Mouse (Mus musculus) stomach, embryonic 15.5 days (tissue): ENCODE measurements around the gene Acot7. TPM values are rescaled to one million over a fixed set of nuclear protein-coding genes. Genes with fewer than 3 reads are reported as not detected.

ENCODE experiments used
- ATAC-seq: fragments of 200-750 bp; cut with Nextera tagmentation; 2 replicates; pipeline ENCODE4 v1.8.0; 2017; ENCODE audit warnings: low read depth, moderate number of reproducible peaks, moderate TSS enrichment; ENCODE audit not compliant: insufficient read depth, low FRiP score
- H3K27ac ChIP-seq: fragments of 300-500 bp; sonication (generic); 2 replicates; pipeline ENCODE4 v1.5.1; 2015; ENCODE audit warnings: mild to moderate bottlenecking, inconsistent platforms
- H3K27me3 ChIP-seq: fragments of 300-500 bp; sonication (generic); replicated peaks from 2 replicates; pipeline ENCODE4 v1.6.1; 2015; ENCODE audit warnings: inconsistent platforms
- H3K36me3 ChIP-seq: fragments of 300-500 bp; sonication (generic); 2 replicates; pipeline ENCODE4 v1.6.1; 2015; ENCODE audit warnings: inconsistent platforms
- H3K4me1 ChIP-seq: fragments of 300-500 bp; sonication (generic); 2 replicates; pipeline ENCODE4 v1.6.1; 2015; ENCODE audit warnings: inconsistent platforms
- H3K4me2 ChIP-seq: fragments of 300-500 bp; sonication (generic); 2 replicates; pipeline ENCODE4 v1.6.1; 2015; ENCODE audit warnings: mild to moderate bottlenecking, inconsistent platforms
- H3K4me3 ChIP-seq: fragments of 300-500 bp; sonication (generic); replicated peaks from 2 replicates; pipeline ENCODE4 v1.5.1; 2015; ENCODE audit warnings: inconsistent platforms
- H3K9ac ChIP-seq: fragments of 300-500 bp; sonication (generic); 2 replicates; pipeline ENCODE4 v1.6.1; 2015; ENCODE audit warnings: inconsistent platforms
- H3K9me3 ChIP-seq: fragments of 300-500 bp; sonication (generic); 2 replicates; pipeline ENCODE4 v1.6.1; 2016; ENCODE audit warnings: inconsistent platforms
- WGBS: fragments of 180-500 bp; shearing (Covaris S2); methylation state at CpG from one replicate; pipeline ENCODE4 v1.1.7; 2015; 5-methylcytosine and 5-hydroxymethylcytosine counted together
- polyA plus RNA-seq: library from polyadenylated mRNA; unstranded; fragments of >200 nt; fragmentation: Nextera tagmentation; extraction: Ambion mirVana; gene quantifications from 2 replicates; pipeline ENCODE4 v1.2.1, GENCODE M21; 2015

Gene Acot7
- polyA plus RNA-seq, 1 experiment from 2014 or later, result 60.0 TPM

- Histone ChIP-seq H3K27ac (peak overlapping the region; percentile 82), H3K27me3 (peaks cover 17% of the 10 kb centered on the region; the same call in 1 of the 2 replicates), H3K4me3 (no peak overlapping the region), H3K4me2 (peak overlapping the region; percentile 95; the same call in 1 of the 2 replicates), H3K9me3 (no peaks in the 10 kb centered on the region), H3K9ac (no peak overlapping the region), H3K36me3 (no peaks in the 10 kb centered on the region), H3K4me1 (peaks cover 45% of the 10 kb centered on the region)
- WGBS, result 20% methylated on average over 9 of the region's 9 CpGs
- peak; percentile 23; the same call in 1 of the 2 replicates for ATAC-seq
Observed at GRCm38 (mm10) chr4:152272449-152273049, 94.6 kb downstream of the Acot7 start.

GRCm38 (mm10) chr4:152273191-152273590 is 95.3 kb downstream of the Acot7 start:
- Histone ChIP-seq H3K9ac (no peak overlapping the region), H3K4me1 (peaks cover 45% of the 10 kb centered on the region), H3K4me3 (no peak overlapping the region), H3K4me2 (peak overlapping the region; percentile 95), H3K36me3 (no peaks in the 10 kb centered on the region), H3K27me3 (peaks cover 17% of the 10 kb centered on the region; the same call in 1 of the 2 replicates), H3K9me3 (no peaks in the 10 kb centered on the region), H3K27ac (peak overlapping the region; percentile 82)
- ATAC-seq, result no peak
- 34% methylated on average over 3 of the region's 3 CpGs for WGBS

GRCm38 (mm10) chr4:152273621-152274236 is 95.8 kb downstream of the Acot7 start, which contains the start of gene Gpr153:
Gpr153 (plus strand) TSS chr4:152274232.
- Histone ChIP-seq H3K9ac (peak within 1 kb of the TSS; percentile 82), H3K36me3 (no peaks in the 10 kb centered on the region), H3K27ac (peak within 1 kb of the TSS; percentile 82), H3K4me2 (peak within 1 kb of the TSS; percentile 95), H3K4me1 (peaks cover 45% of the 10 kb centered on the region), H3K4me3 (peak within 1 kb of the TSS; percentile 63), H3K27me3 (peaks cover 17% of the 10 kb centered on the region; the same call in 1 of the 2 replicates), H3K9me3 (no peaks in the 10 kb centered on the region)
- 2% methylated on average over 38 of the region's 48 CpGs for WGBS
- peak; percentile 72 for ATAC-seq

- H3K9ac ChIP-seq, result peak overlapping the region; percentile 82
- peaks cover 18% of the 10 kb centered on the region for H3K27me3 ChIP-seq
- H3K27ac ChIP-seq, result peak overlapping the region; percentile 82; the same call in 1 of the 2 replicates
- no peaks in the 10 kb centered on the region for H3K9me3 ChIP-seq
- H3K36me3 ChIP-seq, result no peaks in the 10 kb centered on the region
- WGBS, result 5% methylated on average over 20 of the region's 20 CpGs
- peak overlapping the region; percentile 95 for H3K4me2 ChIP-seq
- ATAC-seq, result no peak
- H3K4me1 ChIP-seq, result peaks cover 45% of the 10 kb centered on the region
- peak overlapping the region; percentile 63 for H3K4me3 ChIP-seq
Observed at GRCm38 (mm10) chr4:152274681-152275131, 96.8 kb downstream of the Acot7 start.

DNA sequence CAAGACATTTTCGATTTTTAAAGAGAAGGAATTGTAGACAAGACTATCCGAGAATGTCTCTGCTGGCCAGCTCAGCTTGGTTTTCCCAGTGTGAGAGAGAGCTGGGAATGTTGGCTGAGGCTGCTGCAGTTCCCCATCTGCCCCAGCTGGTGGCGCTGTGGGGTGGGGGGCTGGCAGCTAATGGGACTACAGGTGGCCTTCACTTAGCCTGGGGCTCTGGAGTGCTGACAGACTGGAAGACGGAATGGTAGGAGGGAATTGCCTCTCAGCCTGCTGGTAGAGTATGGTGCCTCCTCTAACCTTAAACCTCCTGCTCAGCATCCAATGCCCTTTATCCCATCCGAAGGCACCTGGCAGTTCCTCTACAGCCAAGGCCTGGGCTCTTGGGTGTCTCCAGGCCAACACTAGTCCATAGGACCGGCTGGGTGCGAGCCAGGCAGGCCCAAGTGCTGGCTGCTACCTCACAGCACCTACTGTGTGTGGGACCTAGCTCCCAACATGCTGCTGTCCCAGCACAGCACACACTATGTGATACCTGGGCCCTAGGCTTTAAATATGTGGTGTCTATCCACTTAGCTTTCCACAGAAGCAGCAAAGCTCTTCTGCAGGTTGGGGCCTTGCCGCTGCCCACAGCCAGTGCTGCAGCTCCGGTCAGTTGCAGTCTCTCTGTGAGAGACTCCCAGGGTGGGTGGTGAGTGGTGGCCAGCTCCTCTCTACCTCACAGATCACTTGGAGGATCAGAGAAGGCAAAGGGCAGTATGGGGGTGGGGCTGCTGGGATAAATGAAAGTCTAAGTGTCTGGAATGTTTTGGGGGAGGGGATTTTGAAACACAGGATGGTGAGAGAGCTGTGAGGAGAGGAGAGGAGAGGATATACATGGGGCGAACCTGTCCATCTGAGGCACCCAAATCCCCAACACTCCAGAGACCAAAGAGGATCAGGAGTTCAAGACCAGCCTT is 98.7 kb downstream of the Acot7 start:
- Histone ChIP-seq H3K9me3 (no peaks in the 10 kb centered on the region), H3K36me3 (no peaks in the 10 kb centered on the region), H3K27ac (no peak overlapping the region), H3K27me3 (peaks cover 38% of the 10 kb centered on the region), H3K4me2 (no peak overlapping the region), H3K4me1 (peaks cover 36% of the 10 kb centered on the region), H3K4me3 (no peak overlapping the region), H3K9ac (no peak overlapping the region)
- WGBS, result 60% methylated on average over 10 of the region's 10 CpGs
- no peak for ATAC-seq

GRCm38 (mm10) chr4:152277916-152278315 is 100.0 kb downstream of the Acot7 start:
- H3K9ac ChIP-seq, result no peak overlapping the region
- H3K4me1 ChIP-seq, result peaks cover 28% of the 10 kb centered on the region
- H3K4me2 ChIP-seq, result no peak overlapping the region
- no peak overlapping the region for H3K27ac ChIP-seq
- no peaks in the 10 kb centered on the region for H3K36me3 ChIP-seq
- H3K4me3 ChIP-seq, result no peak overlapping the region
- H3K9me3 ChIP-seq, result no peaks in the 10 kb centered on the region
- H3K27me3 ChIP-seq, result peaks cover 51% of the 10 kb centered on the region
- ATAC-seq, result no peak
- WGBS, result 61% methylated on average over 2 of the region's 2 CpGs

DNA sequence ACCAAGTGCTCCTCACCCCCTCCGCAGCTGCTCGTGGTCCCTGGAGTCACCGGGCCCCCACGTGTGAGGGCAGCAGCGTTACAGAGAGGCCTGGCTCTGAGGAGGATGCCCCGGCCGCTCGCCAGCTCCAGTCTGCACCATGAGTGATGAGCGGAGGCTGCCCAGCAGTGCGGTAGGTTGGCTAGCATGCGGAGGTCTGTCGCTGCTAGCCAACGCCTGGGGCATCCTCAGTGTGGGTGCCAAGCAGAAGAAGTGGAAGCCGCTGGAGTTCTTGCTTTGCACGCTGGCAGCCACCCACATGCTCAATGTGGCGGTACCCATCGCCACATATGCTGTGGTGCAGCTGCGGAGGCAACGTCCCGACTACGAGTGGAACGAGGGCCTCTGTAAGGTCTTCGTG is 101.1 kb downstream of the Acot7 start:
- no peak for ATAC-seq
- 84% methylated on average over 23 of the region's 23 CpGs for WGBS

DNA sequence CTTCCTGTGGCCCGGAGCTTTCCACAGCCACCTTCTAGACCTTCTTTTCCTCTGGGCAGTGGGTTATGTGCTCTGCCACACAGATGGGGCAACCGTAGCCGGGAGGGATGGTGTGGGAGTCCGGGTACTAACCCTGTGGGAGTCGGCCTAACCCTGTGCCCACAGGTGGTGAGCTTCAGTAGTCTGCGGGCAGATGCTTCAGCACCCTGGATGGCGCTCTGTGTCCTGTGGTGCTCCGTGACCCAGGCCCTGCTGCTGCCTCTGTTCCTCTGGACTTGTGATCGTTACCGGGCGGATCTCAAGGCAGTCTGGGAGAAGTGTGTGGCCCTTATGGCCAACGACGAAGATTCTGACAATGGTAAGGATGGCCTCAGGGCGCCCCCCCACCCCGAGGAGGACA is 103.7 kb downstream of the Acot7 start:
- H3K27ac ChIP-seq, result no peak overlapping the region
- H3K27me3 ChIP-seq, result peaks cover 67% of the 10 kb centered on the region
- H3K36me3 ChIP-seq, result no peaks in the 10 kb centered on the region
- no peaks in the 10 kb centered on the region for H3K9me3 ChIP-seq
- no peak overlapping the region for H3K4me2 ChIP-seq
- H3K9ac ChIP-seq, result no peak overlapping the region
- H3K4me1 ChIP-seq, result peaks cover 20% of the 10 kb centered on the region
- no peak for ATAC-seq
- no peak overlapping the region for H3K4me3 ChIP-seq
- WGBS, result 52% methylated on average over 15 of the region's 15 CpGs

More for the DNA sequence above, 101.1 kb downstream of the Acot7 start:
- H3K4me2 ChIP-seq, result no peak overlapping the region
- no peak overlapping the region for H3K27ac ChIP-seq
- no peak overlapping the region for H3K4me3 ChIP-seq
- peaks cover 55% of the 10 kb centered on the region for H3K27me3 ChIP-seq
- no peak overlapping the region for H3K9ac ChIP-seq
- peaks cover 25% of the 10 kb centered on the region for H3K4me1 ChIP-seq
- no peaks in the 10 kb centered on the region for H3K36me3 ChIP-seq
- no peaks in the 10 kb centered on the region for H3K9me3 ChIP-seq

DNA sequence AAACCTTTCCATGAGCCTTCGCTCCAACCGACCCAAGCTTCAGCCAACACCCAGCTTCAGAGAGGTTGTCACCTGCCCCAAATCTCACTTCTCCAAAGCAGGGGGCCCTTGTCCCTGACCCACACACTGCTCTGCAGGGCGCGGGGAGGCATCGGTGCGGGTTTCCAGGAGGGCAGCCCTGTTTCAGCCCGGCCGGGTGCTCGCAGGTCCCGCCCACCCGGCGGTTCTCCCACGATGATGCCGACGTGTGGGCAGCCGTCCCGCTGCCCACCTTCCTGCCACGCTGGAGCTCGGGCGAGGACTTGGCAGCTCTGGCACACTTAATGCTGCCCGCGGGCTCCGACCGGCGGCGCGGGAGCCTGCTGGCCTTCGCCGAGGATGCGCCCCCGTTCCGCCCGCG is 104.8 kb downstream of the Acot7 start:
- ATAC-seq, result no peak
- peak overlapping the region; percentile 25 for H3K4me3 ChIP-seq
- peaks cover 78% of the 10 kb centered on the region for H3K27me3 ChIP-seq
- no peaks in the 10 kb centered on the region for H3K9me3 ChIP-seq
- no peak overlapping the region for H3K9ac ChIP-seq
- H3K4me1 ChIP-seq, result peaks cover 20% of the 10 kb centered on the region
- H3K4me2 ChIP-seq, result peak overlapping the region; percentile 59
- no peak overlapping the region for H3K27ac ChIP-seq
- no peaks in the 10 kb centered on the region for H3K36me3 ChIP-seq
- 21% methylated on average over 34 of the region's 34 CpGs for WGBS

- peak overlapping the region; percentile 25 for H3K4me3 ChIP-seq
- peak overlapping the region; percentile 59 for H3K4me2 ChIP-seq
- 6% methylated on average over 68 of the region's 70 CpGs for WGBS
- H3K4me1 ChIP-seq, result peaks cover 20% of the 10 kb centered on the region
- H3K27me3 ChIP-seq, result peaks cover 84% of the 10 kb centered on the region
- no peak overlapping the region for H3K9ac ChIP-seq
- no peak overlapping the region for H3K27ac ChIP-seq
- no peaks in the 10 kb centered on the region for H3K9me3 ChIP-seq
- ATAC-seq, result peak; percentile 81; the same call in 1 of the 2 replicates
- no peaks in the 10 kb centered on the region for H3K36me3 ChIP-seq
Observed at GRCm38 (mm10) chr4:152283186-152283950, 105.4 kb downstream of the Acot7 start.

DNA sequence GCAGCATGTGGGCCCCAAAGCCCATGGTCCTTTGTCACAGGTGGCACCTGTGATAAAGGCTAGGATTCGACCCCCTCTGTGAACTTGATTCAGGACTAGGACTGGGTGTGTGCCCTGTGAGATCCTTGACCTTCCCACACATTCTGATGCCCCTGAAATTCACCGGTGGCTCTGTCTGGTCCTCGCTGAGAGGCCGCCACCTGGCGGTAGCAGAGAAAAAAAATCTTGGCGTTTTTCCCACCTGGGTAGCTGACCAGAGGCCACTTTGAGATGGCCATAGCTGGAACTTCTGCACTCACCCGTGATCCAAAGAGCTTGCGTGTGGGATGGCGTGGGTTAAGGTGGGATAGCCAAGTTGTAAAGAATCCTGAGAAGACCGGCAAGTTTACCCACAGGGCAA is 107.6 kb downstream of the Acot7 start:
- WGBS, result 3% methylated on average over 10 of the region's 10 CpGs

More for the DNA sequence above, 107.6 kb downstream of the Acot7 start:
- Histone ChIP-seq H3K4me2 (no peak overlapping the region), H3K4me3 (no peak overlapping the region), H3K4me1 (peaks cover 24% of the 10 kb centered on the region), H3K9me3 (no peaks in the 10 kb centered on the region), H3K36me3 (no peaks in the 10 kb centered on the region), H3K9ac (no peak overlapping the region), H3K27ac (no peak overlapping the region), H3K27me3 (peaks cover 88% of the 10 kb centered on the region)
- ATAC-seq, result no peak
